In genomic region chr13:36444748-36445423, GRCm38 (mm10) we compare ENCODE assay signal across 17 mouse cellular contexts.
DNase-seq lines count a peak whose midpoint lies in the region; TF ChIP-seq lines count a peak whose summit lies in the region.
"Had no signal": no experiment of that assay in that cellular context is flagged by ENCODE, and none has a peak within 500 bp of the region (broad histone marks: within the 10 kb centered on the region; RNA-seq: fewer than 3 reads in every experiment).

No protein-coding gene starts in this region.

- H3K4me3 ChIP-seq in left cerebral cortex, adult 2 months = no peak overlapping the region
- H3K4me3 ChIP-seq: heart, adult 2 months; limb, embryonic 15.5 days; lung, embryonic 15.5 days; megakaryocyte, embryonic 14.5 days had no signal

- H3K27ac ChIP-seq in left cerebral cortex, adult 2 months = peak overlapping the region; percentile 6; the same call in 1 of the 2 replicates
- H3K27ac ChIP-seq: heart, adult 2 months; limb, embryonic 15.5 days; lung, embryonic 15.5 days had no signal

- intact Hi-C loops in left cerebral cortex, adult 2 months (cut with DNase I) = no loop called here
- intact Hi-C loops in left cerebral cortex, postnatal 10 days (cut with DNase I) = no loop called here

- TF ChIP-seq CTCF in left cerebral cortex, adult 2 months (IDR thresholded peaks at IDR 0.05) = no peak

- DNase-seq in cerebellum, adult 18-20 months = peak; percentile 6 to 14
- no peak for DNase-seq in cerebellum, postnatal 4 days (ENCODE audit: low spot score in 2 of 2)
- DNase-seq in left cerebral cortex, adult 2 months (ENCODE audit: extremely low spot score in 1 of 2, low spot score in 2 of 2) = no peak
- no peak for DNase-seq in left cerebral cortex, postnatal 10 days (ENCODE audit: extremely low spot score in 1 of 2, low spot score in 2 of 2)
- peak; percentile 47 to 63 for DNase-seq in cerebellum, postnatal 10 days
- DNase-seq in skeletal muscle tissue, adult 2 months (ENCODE audit: low read depth, low spot score) = peak; percentile 34
- DNase-seq in lung, postnatal 25 days (ENCODE audit: low spot score) = no peak
- DNase-seq in layer of hippocampus, postnatal 25 days (ENCODE audit: extremely low spot score in 1 of 2, low spot score in 1 of 2) = no peak
- DNase-seq: embryo, embryonic 11 days; forebrain, postnatal 0 days; heart, adult 2 months; heart, postnatal 10 days; kidney, postnatal 36 days; thymus, postnatal 4 days had no signal

Comparison
In these comparisons a context has a peak if more than half of its experiments do, and no peak if none do; other contexts are left out.
1. DNase-seq: peak in cerebellum, adult 18-20 months (2 of 2), cerebellum, postnatal 10 days (2 of 2) and skeletal muscle tissue, adult 2 months (single experiment); none in cerebellum, postnatal 4 days (0 of 2), left cerebral cortex, adult 2 months (0 of 2), left cerebral cortex, postnatal 10 days (0 of 2), lung, postnatal 25 days (single experiment) and layer of hippocampus, postnatal 25 days (0 of 2).